Mouse (Mus musculus): ENCODE measurements around the gene Tmem39a.

Tmem39a gene

GRCm38 (mm10) chr16:38558221-38558748 lies at the start of gene Tmem39a:
Gene Tmem39a (plus strand): TSS chr16:38558698.
- DNase-seq (ENCODE audit: low read depth, low spot score): peak; percentile 89

GRCm38 (mm10) chr16:38510846-38511245 lies 47.7 kb upstream of the Tmem39a start:
- DNase-seq (ENCODE audit: low read depth, low spot score): peak; percentile 65

GRCm38 (mm10) chr16:38519140-38519539 lies 39.4 kb upstream of the Tmem39a start:
- peak; percentile 51 for DNase-seq (ENCODE audit: low read depth, low spot score)

GRCm38 (mm10) chr16:38521211-38521987 lies 37.1 kb upstream of the Tmem39a start:
- peak; percentile 34 for DNase-seq (ENCODE audit: low read depth, low spot score)

- DNase-seq (ENCODE audit: low read depth, low spot score): peak; percentile 97
Observed at GRCm38 (mm10) chr16:38522129-38523084, 36.1 kb upstream of the Tmem39a start, which contains the start of gene Timmdc1. Gene Timmdc1 (minus strand): TSS chr16:38522663.

GRCm38 (mm10) chr16:38526264-38526663 lies 32.2 kb upstream of the Tmem39a start:
- no peak for DNase-seq (ENCODE audit: low read depth, low spot score)

- DNase-seq (ENCODE audit: low read depth, low spot score): peak; percentile 92
Observed at GRCm38 (mm10) chr16:38536544-38537146, 21.9 kb upstream of the Tmem39a start.

- DNase-seq (ENCODE audit: low read depth, low spot score): peak; percentile 76
Observed at GRCm38 (mm10) chr16:38538716-38539380, 19.6 kb upstream of the Tmem39a start.

GRCm38 (mm10) chr16:38548000-38548399 lies 10.5 kb upstream of the Tmem39a start:
- DNase-seq (ENCODE audit: low read depth, low spot score): no peak

GRCm38 (mm10) chr16:38549479-38550396 lies 8.8 kb upstream of the Tmem39a start, which contains the start of gene Poglut1:
Gene Poglut1 (minus strand): TSS chr16:38550258.
- DNase-seq (ENCODE audit: low read depth, low spot score): peak; percentile 82

- DNase-seq (ENCODE audit: low read depth, low spot score): no peak
Observed at GRCm38 (mm10) chr16:38555988-38556387, 2.5 kb upstream of the Tmem39a start.

- peak; percentile 95 for DNase-seq (ENCODE audit: low read depth, low spot score)
Observed at GRCm38 (mm10) chr16:38562131-38562967, 3.9 kb downstream of the Tmem39a start.

GRCm38 (mm10) chr16:38562968-38563327 lies 4.5 kb downstream of the Tmem39a start:
- DNase-seq (ENCODE audit: low read depth, low spot score): no peak

- no peak for DNase-seq (ENCODE audit: low read depth, low spot score)
Observed at GRCm38 (mm10) chr16:38563516-38563915, 5.0 kb downstream of the Tmem39a start.

GRCm38 (mm10) chr16:38568192-38568591 lies 9.7 kb downstream of the Tmem39a start:
- no peak for DNase-seq (ENCODE audit: low read depth, low spot score)

- no peak for DNase-seq (ENCODE audit: low read depth, low spot score)
Observed at GRCm38 (mm10) chr16:38571481-38571880, 13.0 kb downstream of the Tmem39a start.

- peak; percentile 31 for DNase-seq (ENCODE audit: low read depth, low spot score)
Observed at GRCm38 (mm10) chr16:38584761-38585160, 26.3 kb downstream of the Tmem39a start.

GRCm38 (mm10) chr16:38585186-38585585 lies 26.7 kb downstream of the Tmem39a start:
- DNase-seq (ENCODE audit: low read depth, low spot score): no peak

- no peak for DNase-seq (ENCODE audit: low read depth, low spot score)
Observed at GRCm38 (mm10) chr16:38587163-38587562, 28.7 kb downstream of the Tmem39a start.
